Comparison of ENCODE assay signal across 8 mouse cellular contexts in genomic region chr11:117654934-117655291, GRCm38 (mm10). TPM values are rescaled to one million over a fixed set of nuclear protein-coding genes. Genes with fewer than 3 reads are reported as not detected.
DNase-seq lines count a peak whose midpoint lies in the region; ATAC-seq and TF ChIP-seq lines count a peak whose summit lies in the region.

No protein-coding gene starts in this region.

- H3K36me3 ChIP-seq in heart, embryonic 13.5 days = no peaks in the 10 kb centered on the region
- no peaks in the 10 kb centered on the region for H3K36me3 ChIP-seq in ES-Bruce4 (ENCODE audit: control insufficient read depth, insufficient read depth, low read length, poor library complexity, severe bottlenecking)
- no peaks in the 10 kb centered on the region for H3K36me3 ChIP-seq in forebrain, embryonic 11.5 days (ENCODE audit: control insufficient read depth, insufficient read depth, low read length)
- H3K36me3 ChIP-seq in liver, embryonic 11.5 days (ENCODE audit: control insufficient read depth, insufficient read depth, low read length) = no peaks in the 10 kb centered on the region

- DNase-seq in heart, adult 8-10 months (ENCODE audit: low spot score) = no peak
- DNase-seq in forebrain, embryonic 11.5 days (ENCODE audit: low spot score) = no peak
- DNase-seq in liver, embryonic 11.5 days (ENCODE audit: low spot score) = no peak
- no peak for DNase-seq in thymus, postnatal 0 days (ENCODE audit: low spot score)

- H3K9me3 ChIP-seq in heart, embryonic 13.5 days = no peaks in the 10 kb centered on the region
- no peaks in the 10 kb centered on the region for H3K9me3 ChIP-seq in ES-Bruce4 (replicated peaks; ENCODE audit: control insufficient read depth, insufficient read depth, low read length, poor library complexity, severe bottlenecking)
- no peaks in the 10 kb centered on the region for H3K9me3 ChIP-seq in forebrain, embryonic 11.5 days (ENCODE audit: control insufficient read depth, low read length)
- H3K9me3 ChIP-seq in liver, embryonic 11.5 days (ENCODE audit: control insufficient read depth, low read length) = no peaks in the 10 kb centered on the region

- peak; percentile 41 for ATAC-seq in heart, embryonic 13.5 days (ENCODE audit: extremely low read depth, insufficient number of reproducible peaks, low FRiP score, low TSS enrichment)
- peak; percentile 47 for ATAC-seq in forebrain, embryonic 11.5 days (replicated peaks; ENCODE audit: low FRiP score)
- peak; percentile 40 for ATAC-seq in liver, embryonic 11.5 days (replicated peaks; ENCODE audit: low FRiP score)
- no peak for ATAC-seq in granulocyte monocyte progenitor cell, adult 5-6 weeks (replicated peaks; ENCODE audit: poor library complexity, severe bottlenecking)
- ATAC-seq in megakaryocyte-erythroid progenitor cell, adult 5-6 weeks (replicated peaks; ENCODE audit: low FRiP score, low TSS enrichment, poor library complexity, severe bottlenecking) = no peak

- H3K4me1 ChIP-seq in heart, embryonic 13.5 days = peaks cover 43% of the 10 kb centered on the region
- H3K4me1 ChIP-seq in ES-Bruce4 (ENCODE audit: control insufficient read depth, insufficient read depth, low read length) = no peaks in the 10 kb centered on the region
- H3K4me1 ChIP-seq in forebrain, embryonic 11.5 days (replicated peaks; ENCODE audit: control insufficient read depth, insufficient read depth, low read length) = peaks cover 9% of the 10 kb centered on the region
- H3K4me1 ChIP-seq in liver, embryonic 11.5 days (replicated peaks; ENCODE audit: control insufficient read depth, insufficient read depth, low read length) = peaks cover 21% of the 10 kb centered on the region

- H3K4me3 ChIP-seq in heart, embryonic 13.5 days = peak overlapping the region; percentile 92
- peak overlapping the region; percentile 96 for H3K4me3 ChIP-seq in ES-Bruce4 (ENCODE audit: low read depth, low read length)
- H3K4me3 ChIP-seq in forebrain, embryonic 11.5 days (ENCODE audit: low read depth, low read length) = peak overlapping the region; percentile 98
- peak overlapping the region; percentile 83 for H3K4me3 ChIP-seq in liver, embryonic 11.5 days (ENCODE audit: low read depth, low read length)

- peak overlapping the region; percentile 83 for H3K4me2 ChIP-seq in heart, embryonic 13.5 days
- H3K4me2 ChIP-seq in forebrain, embryonic 11.5 days (ENCODE audit: low read depth, low read length, severe bottlenecking) = peak overlapping the region; percentile 70; the same call in 1 of the 2 replicates
- peak overlapping the region; percentile 95 for H3K4me2 ChIP-seq in liver, embryonic 11.5 days

- no peak for TF ChIP-seq POLR2A in ES-Bruce4 (IDR thresholded peaks at IDR 0.05; ENCODE audit: insufficient read depth, low read length)

- H3K27ac ChIP-seq in heart, embryonic 13.5 days (replicated peaks) = peak overlapping the region; percentile 97
- no peak overlapping the region for H3K27ac ChIP-seq in ES-Bruce4 (ENCODE audit: insufficient read depth, low read length)
- H3K27ac ChIP-seq in forebrain, embryonic 11.5 days (ENCODE audit: low read depth, low read length) = peak overlapping the region; percentile 90
- H3K27ac ChIP-seq in liver, embryonic 11.5 days (ENCODE audit: low read depth, low read length) = peak overlapping the region; percentile 77

- WGBS in heart, embryonic 13.5 days = 0% methylated on average over 52 of the region's 66 CpGs
- WGBS in forebrain, embryonic 11.5 days = 0% methylated on average over 58 of the region's 66 CpGs
- under 1% methylated on average over 50 of the region's 66 CpGs for WGBS in liver, embryonic 11.5 days

- no peak for TF ChIP-seq CTCF in ES-Bruce4 (IDR thresholded peaks at IDR 0.05; ENCODE audit: low read depth, low read length)

- H3K9ac ChIP-seq in heart, embryonic 13.5 days = peak overlapping the region; percentile 97
- peak overlapping the region; percentile 96 for H3K9ac ChIP-seq in ES-Bruce4 (ENCODE audit: low read depth, poor library complexity, severe bottlenecking)
- H3K9ac ChIP-seq in forebrain, embryonic 11.5 days (ENCODE audit: low read length) = peak overlapping the region; percentile 96
- H3K9ac ChIP-seq in liver, embryonic 11.5 days (ENCODE audit: low read depth, low read length) = peak overlapping the region; percentile 91

- no peak for TF ChIP-seq EP300 in ES-Bruce4 (IDR thresholded peaks at IDR 0.05; ENCODE audit: insufficient read depth, low read depth, low read length)

- peaks cover 32% of the 10 kb centered on the region for H3K27me3 ChIP-seq in heart, embryonic 13.5 days (replicated peaks)
- H3K27me3 ChIP-seq in ES-Bruce4 (ENCODE audit: control insufficient read depth, insufficient read depth, low read length, poor library complexity, severe bottlenecking) = no peaks in the 10 kb centered on the region
- H3K27me3 ChIP-seq in forebrain, embryonic 11.5 days (ENCODE audit: control insufficient read depth, insufficient read depth, low read length) = no peaks in the 10 kb centered on the region; the same call in 1 of the 2 replicates
- H3K27me3 ChIP-seq in liver, embryonic 11.5 days (replicated peaks; ENCODE audit: control insufficient read depth, insufficient read depth, low read length) = peaks cover 20% of the 10 kb centered on the region

RNA-seq across cellular contexts. Expression of gene Tnrc6c, which starts 0.8 kb away (rescaled TPM):
- polyA plus RNA-seq in heart, embryonic 13.5 days (2015; fragmentation: Nextera tagmentation; extraction: Ambion mirVana) = 6.0 TPM in 2 replicates
- total RNA-seq in heart, adult 8-10 months (2022) = 10 to 100 TPM; 27.0 to 32.1 (median 29.7) TPM
- polyA plus RNA-seq in ES-Bruce4 (2011; ENCODE audit: insufficient read depth, insufficient read length, low read depth, missing spikeins) = 28.6 and 28.7 TPM in 2 replicates
- 18.5 and 18.8 TPM in 2 replicates for polyA plus RNA-seq in forebrain, embryonic 11.5 days (2014; fragmentation: Nextera tagmentation; extraction: Ambion mirVana)
- polyA plus RNA-seq in liver, embryonic 11.5 days (2014; fragmentation: Nextera tagmentation; extraction: Ambion mirVana) = 8.0 TPM in 2 replicates
- 21.9 and 24.4 TPM in 2 replicates for total RNA-seq in granulocyte monocyte progenitor cell, adult 5-6 weeks (2014; fragmentation: Nextera tagmentation)
- 22.7 and 23.5 TPM in 2 replicates for total RNA-seq in granulocyte monocyte progenitor cell, adult 5-6 weeks (2017)
- polyA plus RNA-seq in thymus, postnatal 0 days (2015; fragmentation: Nextera tagmentation; extraction: Ambion mirVana) = 13.2 and 18.7 TPM in 2 replicates
- 27.1 and 32.2 TPM in 2 replicates for total RNA-seq in megakaryocyte-erythroid progenitor cell, adult 5-6 weeks (2014; fragmentation: Nextera tagmentation)
- total RNA-seq in megakaryocyte-erythroid progenitor cell, adult 5-6 weeks (2017) = 15.8 and 18.0 TPM in 2 replicates

Comparison
In these comparisons a context has a peak if more than half of its experiments do, and no peak if none do; other contexts are left out.
1. ATAC-seq: peak in heart, embryonic 13.5 days (single experiment), forebrain, embryonic 11.5 days (single experiment) and liver, embryonic 11.5 days (single experiment); none in granulocyte monocyte progenitor cell, adult 5-6 weeks (single experiment) and megakaryocyte-erythroid progenitor cell, adult 5-6 weeks (single experiment).
2. Peak in every context shown above with its lines, with median percentiles within 50 percentile points of each other: H3K4me2 ChIP-seq, H3K4me3 ChIP-seq and H3K9ac ChIP-seq.